Mouse (Mus musculus) bone marrow macrophage, adult 2 months (primary cell): ENCODE measurements at regions not wholly inside any gene's neighbourhood (a gene's known extent, or its start where the extent isn't known, plus 50 kb on each side); places are given as distances from the start of the nearest gene placed in this dataset.
A peak's percentile ranks its signal among the peaks of the same experiment; 100 is the strongest.

ENCODE experiments used
- H3K27ac ChIP-seq: 2 replicates; pipeline ENCODE4 v1.5.1; 2012; ENCODE audit warnings: low read depth, low read length; ENCODE audit not compliant: insufficient read depth
- H3K4me1 ChIP-seq: 2 replicates; pipeline ENCODE4 v1.6.1; 2012; ENCODE audit warnings: low read length; ENCODE audit not compliant: control insufficient read depth, insufficient read depth
- H3K4me3 ChIP-seq: 2 replicates; pipeline ENCODE4 v1.5.1; 2012; ENCODE audit warnings: mild to moderate bottlenecking, low read length, moderate library complexity; ENCODE audit not compliant: insufficient read depth
- CTCF ChIP-seq: IDR thresholded peaks from 2 replicates; pipeline ENCODE4 v1.5.1; 2012; ENCODE audit warnings: low read depth, mild to moderate bottlenecking, low read length, moderate library complexity
- POLR2A ChIP-seq: IDR thresholded peaks from 2 replicates; pipeline ENCODE4 v1.6.1; 2012; ENCODE audit warnings: mild to moderate bottlenecking, low read depth, low read length, borderline replicate concordance

DNA sequence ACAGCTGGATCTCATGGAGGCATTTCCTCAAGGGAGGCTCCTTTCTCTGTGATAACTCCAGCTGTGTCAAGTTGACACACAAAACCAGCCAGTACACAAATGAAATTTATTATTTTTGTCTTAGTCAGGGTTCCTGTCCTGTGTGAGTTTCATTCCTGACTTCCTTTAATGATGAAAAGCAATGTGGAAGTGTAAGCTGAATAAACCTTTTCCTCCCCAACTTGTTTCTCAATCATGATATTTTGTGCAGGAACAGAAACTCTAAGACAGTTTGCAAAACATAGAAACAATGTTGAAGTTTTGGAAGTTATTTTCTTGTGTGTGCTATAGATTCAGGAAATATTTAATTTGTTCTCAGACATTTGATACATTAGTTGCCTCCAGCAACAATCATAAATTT is 526.9 kb downstream of the 1700017N19Rik start:
- no peak for TF ChIP-seq POLR2A
- no peak for TF ChIP-seq CTCF
- H3K4me3 ChIP-seq = no peak overlapping the region
- H3K4me1 ChIP-seq = peaks cover 5% of the 10 kb centered on the region
- peak overlapping the region; percentile 52 for H3K27ac ChIP-seq

DNA sequence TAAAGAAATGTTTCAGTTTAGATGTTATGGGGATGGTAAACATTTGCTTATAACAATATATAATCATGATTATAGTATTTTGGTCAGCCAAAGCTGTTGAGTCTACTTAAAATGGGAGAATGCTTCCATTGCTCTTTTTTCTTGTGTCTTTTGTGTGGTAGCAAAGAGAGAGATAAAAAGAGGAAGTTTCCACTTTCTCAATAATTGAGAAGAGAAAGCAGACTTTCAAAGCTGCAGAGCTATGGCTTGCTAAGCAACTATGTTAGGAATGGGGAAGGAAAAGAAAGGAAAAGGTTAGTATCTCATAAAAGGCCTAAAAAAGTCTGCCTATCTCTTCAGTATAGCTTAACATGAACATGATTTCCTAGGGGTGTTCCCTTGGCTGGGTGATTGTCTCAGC is 529.9 kb downstream of the 1700017N19Rik start:
- Histone ChIP-seq H3K4me3 (no peak overlapping the region), H3K4me1 (peaks cover 5% of the 10 kb centered on the region), H3K27ac (peak overlapping the region; percentile 51)
- TF ChIP-seq CTCF (no peak), POLR2A (no peak)

- Histone ChIP-seq H3K27ac (no peak overlapping the region), H3K4me1 (no peaks in the 10 kb centered on the region), H3K4me3 (no peak overlapping the region)
- TF ChIP-seq POLR2A (no peak), CTCF (no peak)
Measured at GRCm38 (mm10) chr10:101167085-101167484, 514.2 kb upstream of the Mgat4c start.

GRCm38 (mm10) chr10:101171826-101172225 is 509.5 kb upstream of the Mgat4c start:
- no peaks in the 10 kb centered on the region for H3K4me1 ChIP-seq
- H3K4me3 ChIP-seq = no peak overlapping the region

DNA sequence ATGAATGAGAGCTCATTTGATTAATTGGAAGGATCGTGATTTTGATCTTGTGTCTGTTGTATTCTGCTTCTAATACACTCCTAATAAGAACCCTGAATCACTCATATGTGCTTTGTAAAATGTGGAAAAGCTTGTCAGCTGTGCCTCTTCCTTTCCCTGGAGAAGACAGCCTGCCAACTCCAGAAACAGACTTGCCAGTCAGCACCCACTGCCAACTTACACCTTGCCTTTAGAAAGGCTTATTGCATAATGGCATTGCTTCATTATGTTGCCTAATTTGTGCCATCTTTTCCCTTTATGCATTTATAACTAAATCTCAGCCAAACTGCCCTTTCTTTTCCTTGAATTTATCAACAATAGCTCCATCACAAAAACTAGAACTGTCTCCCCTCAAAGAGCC is 492.1 kb upstream of the Mgat4c start:
- no peak overlapping the region for H3K27ac ChIP-seq
- TF ChIP-seq CTCF (no peak), POLR2A (no peak)
- no peak overlapping the region for H3K4me3 ChIP-seq
- no peaks in the 10 kb centered on the region for H3K4me1 ChIP-seq

More at GRCm38 (mm10) chr10:101171826-101172225, 509.5 kb upstream of the Mgat4c start:
- no peak overlapping the region for H3K27ac ChIP-seq
- TF ChIP-seq CTCF (no peak), POLR2A (no peak)
